Mouse (Mus musculus) stomach, embryonic 15.5 days (tissue): ENCODE measurements around the gene Gm10715. TPM values are rescaled to one million over a fixed set of nuclear protein-coding genes. Genes with fewer than 3 reads are reported as not detected.
"Not testable (repeated sequence)": the region's sequence is repeated elsewhere in the genome, so short reads cannot be mapped to it uniquely, and the experiment has no call there.

Experiments
- ATAC-seq: fragments of 200-750 bp; cut with Nextera tagmentation; 2 replicates; pipeline ENCODE4 v1.8.0; 2017; ENCODE audit warnings: low read depth, moderate number of reproducible peaks, moderate TSS enrichment; ENCODE audit not compliant: insufficient read depth, low FRiP score
- H3K27ac ChIP-seq: fragments of 300-500 bp; sonication (generic); 2 replicates; pipeline ENCODE4 v1.5.1; 2015; ENCODE audit warnings: mild to moderate bottlenecking, inconsistent platforms
- H3K27me3 ChIP-seq: fragments of 300-500 bp; sonication (generic); replicated peaks from 2 replicates; pipeline ENCODE4 v1.6.1; 2015; ENCODE audit warnings: inconsistent platforms
- H3K36me3 ChIP-seq: fragments of 300-500 bp; sonication (generic); 2 replicates; pipeline ENCODE4 v1.6.1; 2015; ENCODE audit warnings: inconsistent platforms
- H3K4me1 ChIP-seq: fragments of 300-500 bp; sonication (generic); 2 replicates; pipeline ENCODE4 v1.6.1; 2015; ENCODE audit warnings: inconsistent platforms
- H3K4me2 ChIP-seq: fragments of 300-500 bp; sonication (generic); 2 replicates; pipeline ENCODE4 v1.6.1; 2015; ENCODE audit warnings: mild to moderate bottlenecking, inconsistent platforms
- H3K4me3 ChIP-seq: fragments of 300-500 bp; sonication (generic); replicated peaks from 2 replicates; pipeline ENCODE4 v1.5.1; 2015; ENCODE audit warnings: inconsistent platforms
- H3K9ac ChIP-seq: fragments of 300-500 bp; sonication (generic); 2 replicates; pipeline ENCODE4 v1.6.1; 2015; ENCODE audit warnings: inconsistent platforms
- H3K9me3 ChIP-seq: fragments of 300-500 bp; sonication (generic); 2 replicates; pipeline ENCODE4 v1.6.1; 2016; ENCODE audit warnings: inconsistent platforms
- WGBS: fragments of 180-500 bp; shearing (Covaris S2); methylation state at CpG from one replicate; pipeline ENCODE4 v1.1.7; 2015; 5-methylcytosine and 5-hydroxymethylcytosine counted together
- polyA plus RNA-seq: library from polyadenylated mRNA; unstranded; fragments of >200 nt; fragmentation: Nextera tagmentation; extraction: Ambion mirVana; gene quantifications from 2 replicates; pipeline ENCODE4 v1.2.1, GENCODE M21; 2015

Gene Gm10715
- polyA plus RNA-seq, 1 experiment from 2014 or later = not detected

GRCm38 (mm10) chr9:3015896-3016295 lies 20.8 kb upstream of the Gm10715 start:
- 70% methylated on average over 6 of the region's 6 CpGs for WGBS
- H3K4me1 ChIP-seq, ATAC-seq, H3K9ac ChIP-seq, H3K4me3 ChIP-seq, H3K27me3 ChIP-seq, H3K4me2 ChIP-seq, H3K27ac ChIP-seq, H3K9me3 ChIP-seq, H3K36me3 ChIP-seq: not testable (repeated sequence)

- not testable (repeated sequence) for H3K4me2 ChIP-seq, H3K9ac ChIP-seq, H3K27ac ChIP-seq, H3K36me3 ChIP-seq, ATAC-seq, H3K9me3 ChIP-seq, H3K27me3 ChIP-seq, H3K4me3 ChIP-seq, H3K4me1 ChIP-seq
- 57% methylated on average over 2 of the region's 9 CpGs for WGBS
Measured at GRCm38 (mm10) chr9:3017108-3017507, 19.6 kb upstream of the Gm10715 start, which contains the start of gene Gm10719. Gene Gm10719, plus strand, starts transcription at chr9:3017408.

- H3K9me3 ChIP-seq, H3K4me2 ChIP-seq, H3K4me3 ChIP-seq, H3K9ac ChIP-seq, ATAC-seq, H3K36me3 ChIP-seq, H3K27me3 ChIP-seq, H3K4me1 ChIP-seq, H3K27ac ChIP-seq: not testable (repeated sequence)
- 59% methylated on average over 9 of the region's 9 CpGs for WGBS
Measured at GRCm38 (mm10) chr9:3018944-3019343, 17.7 kb upstream of the Gm10715 start.

- H3K4me3 ChIP-seq, H3K27me3 ChIP-seq, H3K36me3 ChIP-seq, H3K27ac ChIP-seq, H3K4me2 ChIP-seq, ATAC-seq, H3K9me3 ChIP-seq, H3K9ac ChIP-seq, H3K4me1 ChIP-seq: not testable (repeated sequence)
- 75% methylated on average over 17 of the region's 19 CpGs for WGBS
Measured at GRCm38 (mm10) chr9:3019835-3020727, 16.6 kb upstream of the Gm10715 start.

- H3K9ac ChIP-seq, ATAC-seq, H3K27ac ChIP-seq, H3K9me3 ChIP-seq, H3K4me3 ChIP-seq, H3K4me2 ChIP-seq, H3K4me1 ChIP-seq, H3K27me3 ChIP-seq, H3K36me3 ChIP-seq: not testable (repeated sequence)
- 70% methylated on average over 11 of the region's 13 CpGs for WGBS
Measured at GRCm38 (mm10) chr9:3022316-3023008, 14.2 kb upstream of the Gm10715 start.

GRCm38 (mm10) chr9:3023312-3023984 lies 13.2 kb upstream of the Gm10715 start, which contains the start of gene Gm10718:
Gene Gm10718, plus strand, starts transcription at chr9:3023547.
- ATAC-seq, H3K4me2 ChIP-seq, H3K4me3 ChIP-seq, H3K9ac ChIP-seq, H3K36me3 ChIP-seq, H3K27me3 ChIP-seq, H3K4me1 ChIP-seq, H3K9me3 ChIP-seq, H3K27ac ChIP-seq: not testable (repeated sequence)
- 70% methylated on average over 12 of the region's 13 CpGs for WGBS

GRCm38 (mm10) chr9:3023985-3024648 lies 12.6 kb upstream of the Gm10715 start:
- not testable (repeated sequence) for H3K9me3 ChIP-seq, ATAC-seq, H3K27ac ChIP-seq, H3K4me2 ChIP-seq, H3K4me1 ChIP-seq, H3K27me3 ChIP-seq, H3K9ac ChIP-seq, H3K4me3 ChIP-seq, H3K36me3 ChIP-seq
- 73% methylated on average over 16 of the region's 16 CpGs for WGBS

- not testable (repeated sequence) for H3K4me1 ChIP-seq, H3K27ac ChIP-seq, H3K9ac ChIP-seq, H3K27me3 ChIP-seq, H3K9me3 ChIP-seq, ATAC-seq, H3K4me2 ChIP-seq, H3K4me3 ChIP-seq, H3K36me3 ChIP-seq
- WGBS = 71% methylated on average over 12 of the region's 12 CpGs
Measured at GRCm38 (mm10) chr9:3024912-3025467, 11.7 kb upstream of the Gm10715 start, which contains the start of gene Gm10717. Gene Gm10717, plus strand, starts transcription at chr9:3025417.

- 72% methylated on average over 5 of the region's 6 CpGs for WGBS
- H3K4me3 ChIP-seq, H3K4me2 ChIP-seq, H3K4me1 ChIP-seq, H3K36me3 ChIP-seq, ATAC-seq, H3K9me3 ChIP-seq, H3K27ac ChIP-seq, H3K27me3 ChIP-seq, H3K9ac ChIP-seq: not testable (repeated sequence)
Measured at GRCm38 (mm10) chr9:3025653-3026052, 11.0 kb upstream of the Gm10715 start.

- H3K9ac ChIP-seq, H3K27me3 ChIP-seq, H3K36me3 ChIP-seq, H3K27ac ChIP-seq, H3K4me3 ChIP-seq, H3K4me2 ChIP-seq, H3K9me3 ChIP-seq, H3K4me1 ChIP-seq, ATAC-seq: not testable (repeated sequence)
- WGBS = 72% methylated on average over 5 of the region's 5 CpGs
Measured at GRCm38 (mm10) chr9:3026136-3026535, 10.5 kb upstream of the Gm10715 start.

GRCm38 (mm10) chr9:3026741-3027140 lies 9.9 kb upstream of the Gm10715 start:
- H3K9me3 ChIP-seq, H3K27me3 ChIP-seq, H3K4me3 ChIP-seq, H3K4me1 ChIP-seq, H3K4me2 ChIP-seq, H3K36me3 ChIP-seq, H3K9ac ChIP-seq, ATAC-seq, H3K27ac ChIP-seq: not testable (repeated sequence)
- WGBS = 67% methylated on average over 9 of the region's 9 CpGs
